Mouse (Mus musculus) stomach, postnatal 0 days (tissue): ENCODE data around the gene Zkscan5.

Experiments used
- CTCF ChIP-seq: IDR thresholded peaks from 2 replicates; pipeline ENCODE4 v1.5.1; 2016; ENCODE audit warnings: antibody characterized with exemption, low read depth, mild to moderate bottlenecking, moderate library complexity
- EP300 ChIP-seq: optimal IDR thresholded peaks from 2 replicates; pipeline ENCODE3; 2016; ENCODE audit warnings: antibody characterized with exemption

GRCm38 (mm10) chr5:145189416-145189815 is 14.9 kb upstream of the Zkscan5 start:
- TF ChIP-seq CTCF: no peak
- no peak for TF ChIP-seq EP300
